Mouse (Mus musculus) left cerebral cortex, postnatal 4 days (tissue): Measurements from ENCODE around the gene Kctd11. TPM values are rescaled to one million over a fixed set of nuclear protein-coding genes. Genes with fewer than 3 reads are reported as not detected.
"Not testable (repeated sequence)": the region's sequence is repeated elsewhere in the genome, so short reads cannot be mapped to it uniquely, and the experiment has no call there.

Source experiments
- DNase-seq: peaks from one replicate; pipeline ENCODE4 v3.0.0-alpha.2; 2022
- intact Hi-C: fragments of 180-260 bp; cut with DNase I; formaldehyde crosslinking; loops from one replicate; pipeline ENCODE4 v1.15.1; 2025
- total RNA-seq, 2 experiments: library from RNA; stranded (reverse); gene quantifications; 2 replicates each; pipeline ENCODE4 v1.2.3; 2021

Gene Kctd11
- total RNA-seq, 2 experiments from 2014 or later = 0.38 to 1.0 TPM

- intact Hi-C loops = no loop called here
- no peak for DNase-seq
These were observed 2.4 kb upstream of the Kctd11 start for GRCm38 (mm10) chr11:69883527-69884151.

GRCm38 (mm10) chr11:69883066-69883465 lies 1.9 kb upstream of the Kctd11 start:
- no peak for DNase-seq
- intact Hi-C loops = no loop called here

GRCm38 (mm10) chr11:69881787-69882670 lies 823 bp upstream of the Kctd11 start:
- intact Hi-C loops = no loop called here
- DNase-seq = no peak

- intact Hi-C loops = no loop called here
- DNase-seq = peak; percentile 60
These were observed 727 bp downstream of the Kctd11 start for GRCm38 (mm10) chr11:69880506-69880852.

- intact Hi-C loops = no loop called here
- no peak for DNase-seq
These were observed 1.5 kb downstream of the Kctd11 start for GRCm38 (mm10) chr11:69879711-69880110.

- intact Hi-C loops = no loop called here
- DNase-seq = no peak
These were observed 2.3 kb downstream of the Kctd11 start for GRCm38 (mm10) chr11:69878952-69879351.

GRCm38 (mm10) chr11:69878399-69878798 lies 2.8 kb downstream of the Kctd11 start:
- no peak for DNase-seq
- intact Hi-C loops = no loop called here

GRCm38 (mm10) chr11:69877878-69878277 lies 3.3 kb downstream of the Kctd11 start, which contains the start of gene Tmem95:
Gene Tmem95, minus strand, starts transcription at chr11:69878018.
- intact Hi-C loops = no loop called here
- no peak for DNase-seq

GRCm38 (mm10) chr11:69876867-69877266 lies 4.3 kb downstream of the Kctd11 start:
- intact Hi-C loops = no loop called here
- peak; percentile 86 for DNase-seq

- no peak for DNase-seq
- intact Hi-C loops = no loop called here
These were observed 5.0 kb downstream of the Kctd11 start for GRCm38 (mm10) chr11:69876186-69876585.

GRCm38 (mm10) chr11:69872451-69872850 lies 8.8 kb downstream of the Kctd11 start:
- intact Hi-C loops = no loop called here
- DNase-seq = no peak

GRCm38 (mm10) chr11:69871822-69872221 lies 9.4 kb downstream of the Kctd11 start:
- intact Hi-C loops = no loop called here
- no peak for DNase-seq

GRCm38 (mm10) chr11:69870289-69871069 lies 10.7 kb downstream of the Kctd11 start:
- intact Hi-C loops = no loop called here
- DNase-seq = no peak

- DNase-seq = no peak
- intact Hi-C loops = no loop called here
These were observed 13.9 kb downstream of the Kctd11 start for GRCm38 (mm10) chr11:69867335-69867734.

- no peak for DNase-seq
- intact Hi-C loops = no loop called here
These were observed 15.6 kb downstream of the Kctd11 start for GRCm38 (mm10) chr11:69865561-69865960.

GRCm38 (mm10) chr11:69864138-69864860 lies 16.9 kb downstream of the Kctd11 start:
- no peak for DNase-seq
- intact Hi-C loops = no loop called here

GRCm38 (mm10) chr11:69863729-69864128 lies 17.5 kb downstream of the Kctd11 start:
- intact Hi-C loops = not testable (repeated sequence)

GRCm38 (mm10) chr11:69858113-69858998 lies 22.9 kb downstream of the Kctd11 start, which contains the start of gene Tnk1:
Gene Tnk1, minus strand, starts transcription at chr11:69858730.
- intact Hi-C loops = no loop called here
- DNase-seq = no peak

More at GRCm38 (mm10) chr11:69863729-69864128, 17.5 kb downstream of the Kctd11 start:
- DNase-seq = not testable (repeated sequence)

- DNase-seq = peak; percentile 63
- intact Hi-C loops = no loop called here
These were observed 25.9 kb downstream of the Kctd11 start for GRCm38 (mm10) chr11:69855347-69855746.
